Mouse (Mus musculus) liver, adult 2 months (tissue): Measurements from ENCODE around the gene Nfic.

Experiments
- CTCF ChIP-seq: fragments of 200-500 bp; IDR thresholded peaks from 2 replicates; pipeline ENCODE4 v1.5.1; 2011; ENCODE audit warnings: low read depth, low read length, control low read depth
- POLR2A ChIP-seq: fragments of 200-500 bp; IDR thresholded peaks from 2 replicates; pipeline ENCODE4 v1.6.1; 2011; ENCODE audit warnings: low read length, control low read depth; ENCODE audit not compliant: insufficient read depth; ENCODE audit errors: extremely low read depth

GRCm38 (mm10) chr10:81379183-81379553 is 76.3 kb downstream of the Nfic start:
- no peak for TF ChIP-seq CTCF
- no peak for TF ChIP-seq POLR2A
